In the genomic region with DNA sequence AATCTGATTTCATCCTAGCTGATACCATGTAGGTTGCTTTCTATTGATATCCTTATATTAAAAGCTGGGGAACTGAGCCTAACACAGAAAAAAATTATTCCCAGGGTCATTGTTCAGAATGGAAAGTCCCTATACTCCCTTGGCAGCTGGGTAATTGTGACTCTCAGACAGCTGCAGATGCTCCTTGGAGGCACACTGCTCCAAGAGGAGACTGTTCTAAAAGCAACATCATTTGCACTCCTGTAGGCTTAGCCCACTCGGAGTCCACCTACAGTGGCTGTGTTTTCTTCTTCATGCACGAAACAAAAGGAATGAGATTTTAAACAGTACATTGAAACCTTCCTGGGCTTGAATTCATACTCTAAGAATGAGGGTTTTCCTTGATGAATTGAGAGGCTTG, we compare ENCODE assay signal across 29 mouse cellular contexts.
DNase-seq lines count a peak whose midpoint lies in the region; ATAC-seq and TF ChIP-seq lines count a peak whose summit lies in the region.
"Had no signal": no experiment of that assay in that cellular context is flagged by ENCODE, and none has a peak within 500 bp of the region (broad histone marks: within the 10 kb centered on the region; RNA-seq: fewer than 3 reads in every experiment).

No protein-coding gene starts in this region.

- no peak for DNase-seq in midbrain, embryonic 14.5 days
- peak; percentile 63 for DNase-seq in brain, embryonic 14.5 days (ENCODE audit: low read depth)
- DNase-seq in forebrain, embryonic 14.5 days (ENCODE audit: low spot score): peak; percentile 44
- no peak for DNase-seq in ovary, adult 18-20 months (ENCODE audit: low spot score)
- no peak for DNase-seq in heart, adult 18-20 months
- DNase-seq: adrenal gland, postnatal 25 days; cerebellum, adult 8-10 months; cerebellum, postnatal 25 days; gastrocnemius, adult 2 months; gastrocnemius, postnatal 36 days; heart, postnatal 10 days; kidney, adult 18-20 months; kidney, postnatal 25 days; liver; lung, embryonic 14.5 days; lung, postnatal 14 days; retina, postnatal 1 day; right cerebral cortex, postnatal 14 days; thymus, postnatal 4 days had no signal

- 0 out of 2 replicates have a peak overlapping the region, but pooled peaks have one; percentile 32 for H3K27ac ChIP-seq in midbrain, embryonic 14.5 days (replicated peaks; ENCODE audit: low read depth, low read length)
- no peak overlapping the region for H3K27ac ChIP-seq in midbrain, embryonic 16.5 days (ENCODE audit: low read length)
- peak overlapping the region; percentile 41; the same call in 1 of the 2 replicates for H3K27ac ChIP-seq in forebrain, embryonic 14.5 days (ENCODE audit: low read depth, low read length)
- peak overlapping the region; percentile 73 for H3K27ac ChIP-seq in olfactory bulb, adult 2 months (ENCODE audit: insufficient read depth, low read depth, low read length)
- H3K27ac ChIP-seq: embryonic facial prominence, embryonic 12.5 days; gastrocnemius, adult 2 months; heart, embryonic 13.5 days; hindbrain, embryonic 15.5 days; kidney, embryonic 15.5 days; liver, embryonic 14.5 days had no signal

- no peak overlapping the region for H3K4me3 ChIP-seq in midbrain, embryonic 14.5 days (replicated peaks; ENCODE audit: low read depth, low read length)
- H3K4me3 ChIP-seq in midbrain, embryonic 16.5 days (ENCODE audit: low read depth, low read length): no peak overlapping the region
- no peak overlapping the region for H3K4me3 ChIP-seq in forebrain, embryonic 14.5 days (ENCODE audit: low read depth, low read length)
- H3K4me3 ChIP-seq in olfactory bulb, adult 2 months (ENCODE audit: insufficient read depth, low read depth, low read length): no peak overlapping the region
- H3K4me3 ChIP-seq: embryonic facial prominence, embryonic 12.5 days; erythroblast, embryonic 14.5 days; gastrocnemius, adult 2 months; heart, embryonic 13.5 days; hindbrain, embryonic 15.5 days; kidney, embryonic 15.5 days had no signal

- H3K9me3 ChIP-seq in midbrain, embryonic 14.5 days (ENCODE audit: control insufficient read depth, low read length): no peaks in the 10 kb centered on the region
- H3K9me3 ChIP-seq in midbrain, embryonic 16.5 days (replicated peaks; ENCODE audit: control insufficient read depth, low read length, poor library complexity, severe bottlenecking): no peaks in the 10 kb centered on the region
- no peaks in the 10 kb centered on the region for H3K9me3 ChIP-seq in forebrain, embryonic 14.5 days (replicated peaks; ENCODE audit: control insufficient read depth, low read length)
- H3K9me3 ChIP-seq: embryonic facial prominence, embryonic 12.5 days; heart, embryonic 13.5 days; hindbrain, embryonic 15.5 days; kidney, embryonic 15.5 days had no signal

- ATAC-seq in midbrain, embryonic 14.5 days (ENCODE audit: low FRiP score, low TSS enrichment): no peak
- ATAC-seq in midbrain, embryonic 16.5 days: no peak
- ATAC-seq in forebrain, embryonic 14.5 days: no peak; the same call in 1 of the 2 replicates
- ATAC-seq: CD4-positive, CD25-positive, alpha-beta regulatory T cell, adult 4 months; inflammation-experienced regulatory T-cells, adult 6 months had no signal

- no peaks in the 10 kb centered on the region for H3K27me3 ChIP-seq in midbrain, embryonic 14.5 days (ENCODE audit: control insufficient read depth, insufficient read depth, low read length)
- no peaks in the 10 kb centered on the region for H3K27me3 ChIP-seq in midbrain, embryonic 16.5 days (ENCODE audit: control insufficient read depth, insufficient read depth, low read depth, low read length)
- no peaks in the 10 kb centered on the region for H3K27me3 ChIP-seq in forebrain, embryonic 14.5 days (replicated peaks; ENCODE audit: control insufficient read depth, insufficient read depth, low read length)
- H3K27me3 ChIP-seq: embryonic facial prominence, embryonic 12.5 days; heart, embryonic 13.5 days; hindbrain, embryonic 15.5 days; kidney, embryonic 15.5 days had no signal

- H3K36me3 ChIP-seq in midbrain, embryonic 14.5 days (ENCODE audit: control insufficient read depth, insufficient read depth, low read length): no peaks in the 10 kb centered on the region
- no peaks in the 10 kb centered on the region for H3K36me3 ChIP-seq in midbrain, embryonic 16.5 days (ENCODE audit: control insufficient read depth, insufficient read depth, low read length)
- no peaks in the 10 kb centered on the region for H3K36me3 ChIP-seq in forebrain, embryonic 14.5 days (ENCODE audit: control insufficient read depth, insufficient read depth, low read length)
- H3K36me3 ChIP-seq: embryonic facial prominence, embryonic 12.5 days; heart, embryonic 13.5 days; hindbrain, embryonic 15.5 days; kidney, embryonic 15.5 days had no signal

- TF ChIP-seq CTCF in brain, embryonic 14.5 days (IDR thresholded peaks at IDR 0.05; ENCODE audit: borderline replicate concordance, extremely low read depth, insufficient read depth, insufficient read length): no peak
- no peak for TF ChIP-seq CTCF in olfactory bulb, adult 2 months (IDR thresholded peaks at IDR 0.05; ENCODE audit: insufficient read depth, low read depth, low read length)

- H3K4me2 ChIP-seq in midbrain, embryonic 14.5 days (ENCODE audit: low read length): no peak overlapping the region
- no peak overlapping the region for H3K4me2 ChIP-seq in midbrain, embryonic 16.5 days (ENCODE audit: low read length)
- no peak overlapping the region for H3K4me2 ChIP-seq in forebrain, embryonic 14.5 days (ENCODE audit: low read length)
- H3K4me2 ChIP-seq: embryonic facial prominence, embryonic 12.5 days; heart, embryonic 13.5 days; hindbrain, embryonic 15.5 days; kidney, embryonic 15.5 days; lung, embryonic 14.5 days had no signal

- no peak for TF ChIP-seq POLR2A in brain, embryonic 14.5 days (IDR thresholded peaks at IDR 0.05; ENCODE audit: borderline replicate concordance, extremely low read depth, insufficient read depth, insufficient read length, poor library complexity, severe bottlenecking)
- TF ChIP-seq POLR2A in olfactory bulb, adult 2 months (IDR thresholded peaks at IDR 0.05; ENCODE audit: insufficient read depth, low read depth, low read length): no peak

- no peaks in the 10 kb centered on the region for H3K4me1 ChIP-seq in midbrain, embryonic 14.5 days (ENCODE audit: control insufficient read depth, insufficient read depth, low read length)
- H3K4me1 ChIP-seq in midbrain, embryonic 16.5 days (ENCODE audit: control insufficient read depth, insufficient read depth, low read length): peaks cover 4% of the 10 kb centered on the region
- peaks cover 5% of the 10 kb centered on the region for H3K4me1 ChIP-seq in forebrain, embryonic 14.5 days (ENCODE audit: control insufficient read depth, insufficient read depth, low read length)
- no peaks in the 10 kb centered on the region for H3K4me1 ChIP-seq in olfactory bulb, adult 2 months (ENCODE audit: control insufficient read depth, insufficient read depth, low read length)
- H3K4me1 ChIP-seq: embryonic facial prominence, embryonic 12.5 days; heart, embryonic 13.5 days; hindbrain, embryonic 15.5 days; kidney, embryonic 15.5 days had no signal

- H3K9ac ChIP-seq in midbrain, embryonic 14.5 days (replicated peaks; ENCODE audit: low read length): no peak overlapping the region
- no peak overlapping the region for H3K9ac ChIP-seq in midbrain, embryonic 16.5 days (ENCODE audit: low read depth, low read length)
- no peak overlapping the region for H3K9ac ChIP-seq in forebrain, embryonic 14.5 days (ENCODE audit: low read length)
- H3K9ac ChIP-seq: embryonic facial prominence, embryonic 12.5 days; heart, embryonic 13.5 days; hindbrain, embryonic 15.5 days; kidney, embryonic 15.5 days; liver, embryonic 14.5 days; lung, embryonic 14.5 days had no signal

- 26% methylated on average over 2 of the region's 2 CpGs for WGBS in midbrain, embryonic 14.5 days
- WGBS in midbrain, embryonic 16.5 days: 27% methylated on average over 2 of the region's 2 CpGs
- 4% methylated on average over 2 of the region's 2 CpGs for WGBS in forebrain, embryonic 14.5 days
- WGBS in olfactory bulb, adult 2 months: 23% methylated on average over 2 of the region's 2 CpGs

Comparison
In these comparisons a context has a peak if more than half of its experiments do, and no peak if none do; other contexts are left out.
1. DNase-seq: peak in brain, embryonic 14.5 days (single experiment) and forebrain, embryonic 14.5 days (single experiment); none in midbrain, embryonic 14.5 days (single experiment), ovary, adult 18-20 months (single experiment) and heart, adult 18-20 months (0 of 2).